Mouse (Mus musculus): ENCODE data around the gene Pnliprp2. TPM values are rescaled to one million over a fixed set of nuclear protein-coding genes. Genes with fewer than 3 reads are reported as not detected.

Pnliprp2 gene
- total and polyA plus RNA-seq, 3 experiments = 0.13 to 0.38 (median 0.14) TPM

GRCm38 (mm10) chr19:58818571-58819415 is 59.3 kb downstream of the Pnliprp2 start:
- Histone ChIP-seq H3K4me3 (replicated peaks in 1 of 3; ENCODE audit: low read depth in 2 of 3, low read length in 2 of 3, poor library complexity in 1 of 3) (no peak overlapping the region), H3K4me1 (ENCODE audit: control insufficient read depth in 1 of 2, insufficient read depth in 2 of 2) (peaks cover 7 to 49% of the 10 kb centered on the region in 2 experiments; a peak in 3 of 4 replicates), H3K9me3 (replicated peaks; ENCODE audit: low read length) (no peaks in the 10 kb centered on the region), H3K27ac (ENCODE audit: insufficient read depth, low read depth) (no peak overlapping the region), H3K27me3 (replicated peaks) (no peaks in the 10 kb centered on the region), H3K36me3 (replicated peaks in 1 of 2; ENCODE audit: control insufficient read depth in 1 of 2, insufficient read depth in 1 of 2, low read length in 1 of 2) (no peaks in the 10 kb centered on the region), H3K79me2 (replicated peaks; ENCODE audit: control insufficient read depth, extremely low read depth, insufficient read depth, poor library complexity, severe bottlenecking) (no peaks in the 10 kb centered on the region), H3K9ac (ENCODE audit: insufficient read depth, low read depth) (no peak overlapping the region), H3K4me2 (ENCODE audit: insufficient read depth, low read depth, poor library complexity, severe bottlenecking) (peak overlapping the region; percentile 52)
- TF ChIP-seq MAFK (IDR thresholded peaks at IDR 0.05; ENCODE audit: insufficient replicate concordance, low read length) (no peak), ETS1 (conservative IDR thresholded peaks at IDR 0.05; ENCODE audit: low read depth, low read length) (peak; percentile 44; the same call in 1 of the 2 replicates)
- no peak for DNase-seq (ENCODE audit: extremely low read depth)
- in situ Hi-C loops (cut with MboI; ENCODE audit: low pct_ligation_motif_present, low pct_unique_long_range_greater_than_20kb, low sequenced_read_pairs) (loop anchor here (5.0 kb wide), 1 partner anchor 394 kb away; no protein-coding TSS in a partner anchor), dilution Hi-C loops (cut with MboI; ENCODE audit: extremely low pct_ligation_motif_present, extremely low pct_unique_long_range_greater_than_20kb, low sequenced_read_pairs) (no loop called here)

DNA sequence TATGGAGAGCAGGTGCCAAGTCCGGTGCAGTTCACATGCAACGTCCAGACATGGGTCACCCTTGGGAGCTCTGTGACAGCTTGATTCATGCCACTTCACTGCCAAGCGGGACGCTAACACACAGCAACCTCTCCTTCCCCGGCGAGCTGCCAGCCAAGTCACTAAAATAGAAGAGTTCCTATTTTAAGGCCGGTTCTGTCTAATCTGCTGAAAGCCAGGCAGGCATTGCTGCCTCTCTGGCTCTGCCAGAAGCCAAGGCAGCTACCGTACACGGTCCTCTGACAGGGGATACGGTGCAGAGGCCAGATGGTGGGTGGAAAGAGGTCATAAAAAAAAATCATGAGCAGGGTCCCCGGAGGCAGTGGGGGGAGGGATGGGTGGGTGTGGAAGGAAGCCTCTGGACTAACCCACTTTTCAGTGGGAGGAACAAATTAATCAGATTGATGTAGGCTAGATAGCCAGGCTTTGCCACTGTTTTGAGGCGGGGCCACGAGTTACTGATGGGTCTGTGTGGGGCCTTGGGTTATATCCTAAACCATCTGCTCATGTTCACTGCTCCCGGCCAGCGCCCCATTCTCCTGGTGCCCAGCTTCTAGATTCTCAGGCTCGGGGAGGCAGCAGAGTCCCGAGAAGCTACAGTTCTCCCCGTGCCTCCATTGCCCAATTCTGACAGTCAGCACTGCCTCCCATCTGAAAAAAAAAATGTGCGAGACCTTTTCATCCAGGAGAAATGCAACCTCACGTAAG is 63.1 kb downstream of the Pnliprp2 start:
- no peaks in the 10 kb centered on the region for H3K36me3 ChIP-seq (replicated peaks in 1 of 2; ENCODE audit: control insufficient read depth in 1 of 2, insufficient read depth in 1 of 2, low read length in 1 of 2)
- no peaks in the 10 kb centered on the region for H3K9me3 ChIP-seq (replicated peaks; ENCODE audit: low read length)
- no peak for DNase-seq (ENCODE audit: extremely low read depth)
- TF ChIP-seq RCOR1 (conservative IDR thresholded peaks at IDR 0.05; ENCODE audit: low read depth, low read length) (no peak), USF2 (conservative IDR thresholded peaks at IDR 0.05; ENCODE audit: low read depth, low read length) (no peak), ELF1 (IDR thresholded peaks at IDR 0.05; ENCODE audit: low read depth, low read length) (no peak), CHD1 (IDR thresholded peaks at IDR 0.05; ENCODE audit: low read depth, low read length) (no peak), ETS1 (conservative IDR thresholded peaks at IDR 0.05; ENCODE audit: low read depth, low read length) (no peak)
- no peaks in the 10 kb centered on the region for H3K27me3 ChIP-seq (replicated peaks)
- H3K79me2 ChIP-seq (replicated peaks; ENCODE audit: control insufficient read depth, extremely low read depth, insufficient read depth, poor library complexity, severe bottlenecking) = no peaks in the 10 kb centered on the region
- peaks cover 9 to 60% of the 10 kb centered on the region in 2 experiments for H3K4me1 ChIP-seq (ENCODE audit: control insufficient read depth in 1 of 2, insufficient read depth in 2 of 2)
- H3K27ac ChIP-seq (ENCODE audit: insufficient read depth, low read depth) = no peak overlapping the region
- dilution Hi-C loops (cut with MboI; ENCODE audit: extremely low pct_ligation_motif_present, extremely low pct_unique_long_range_greater_than_20kb, low sequenced_read_pairs) (no loop called here), in situ Hi-C loops (cut with MboI; ENCODE audit: low pct_ligation_motif_present, low pct_unique_long_range_greater_than_20kb, low sequenced_read_pairs) (no loop called here)
- no peak overlapping the region for H3K4me2 ChIP-seq (ENCODE audit: insufficient read depth, low read depth, poor library complexity, severe bottlenecking)
- no peak overlapping the region for H3K4me3 ChIP-seq (replicated peaks in 1 of 3; ENCODE audit: low read depth in 2 of 3, low read length in 2 of 3, poor library complexity in 1 of 3)
- H3K9ac ChIP-seq (ENCODE audit: insufficient read depth, low read depth) = no peak overlapping the region

DNA sequence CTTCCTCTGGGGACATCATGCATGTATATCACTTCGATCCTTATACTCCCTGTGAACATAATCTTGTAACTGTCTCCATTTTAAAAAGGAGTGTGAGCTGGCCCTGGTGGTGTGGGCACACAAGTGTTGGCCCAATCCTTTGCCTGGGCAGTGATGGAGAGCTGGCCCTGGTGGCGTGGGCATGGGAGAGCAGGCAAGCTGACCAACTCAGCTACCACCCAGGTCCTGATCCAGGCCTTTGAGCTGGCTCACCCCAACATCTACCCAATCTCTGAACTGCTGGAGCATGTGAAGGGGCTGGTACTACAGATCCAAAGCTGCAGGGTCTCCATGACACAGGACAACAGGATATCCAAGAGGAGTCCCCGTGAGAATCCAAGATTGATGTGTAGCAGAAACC is 63.8 kb downstream of the Pnliprp2 start:
- in situ Hi-C loops (cut with MboI; ENCODE audit: low pct_ligation_motif_present, low pct_unique_long_range_greater_than_20kb, low sequenced_read_pairs) = no loop called here
- Histone ChIP-seq H3K9ac (ENCODE audit: insufficient read depth, low read depth) (no peak overlapping the region), H3K27me3 (replicated peaks) (no peaks in the 10 kb centered on the region), H3K4me3 (replicated peaks in 1 of 3; ENCODE audit: low read depth in 2 of 3, low read length in 2 of 3, poor library complexity in 1 of 3) (no peak overlapping the region), H3K4me2 (ENCODE audit: insufficient read depth, low read depth, poor library complexity, severe bottlenecking) (no peak overlapping the region), H3K27ac (ENCODE audit: insufficient read depth, low read depth) (no peak overlapping the region), H3K79me2 (replicated peaks; ENCODE audit: control insufficient read depth, extremely low read depth, insufficient read depth, poor library complexity, severe bottlenecking) (no peaks in the 10 kb centered on the region), H3K4me1 (ENCODE audit: control insufficient read depth in 1 of 2, insufficient read depth in 2 of 2) (peaks cover 9 to 56% of the 10 kb centered on the region in 2 experiments), H3K36me3 (replicated peaks in 1 of 2; ENCODE audit: control insufficient read depth in 1 of 2, insufficient read depth in 1 of 2, low read length in 1 of 2) (no peaks in the 10 kb centered on the region), H3K9me3 (replicated peaks; ENCODE audit: low read length) (no peaks in the 10 kb centered on the region)
- DNase-seq (ENCODE audit: extremely low read depth) = no peak
- TF ChIP-seq ZMIZ1 (IDR thresholded peaks at IDR 0.05; ENCODE audit: low read depth, low read length) (no peak), MYC (IDR thresholded peaks at IDR 0.05; ENCODE audit: low read depth, low read length) (no peak), USF1 (IDR thresholded peaks at IDR 0.05; ENCODE audit: low read depth, low read length) (no peak), CHD1 (IDR thresholded peaks at IDR 0.05; ENCODE audit: low read depth, low read length) (no peak), JUND (conservative IDR thresholded peaks at IDR 0.05; ENCODE audit: low read depth, low read length) (no peak)
- dilution Hi-C loops (cut with MboI; ENCODE audit: extremely low pct_ligation_motif_present, extremely low pct_unique_long_range_greater_than_20kb, low sequenced_read_pairs) = no loop called here

Measured in CH12.LX (cell line).